Mouse (Mus musculus): ENCODE measurements around the gene Gm21836. TPM values are rescaled to one million over a fixed set of nuclear protein-coding genes. Genes with fewer than 3 reads are reported as not detected.
"Not testable (repeated sequence)": the region's sequence is repeated elsewhere in the genome, so short reads cannot be mapped to it uniquely, and the experiment has no call there.

The Gm21836 gene
- not detected in 2 replicates for polyA plus RNA-seq (2016; fragmentation: Nextera tagmentation; extraction: Ambion mirVana)

- peaks cover 21% of the 10 kb centered on the region; the same call in 1 of the 2 replicates for H3K9me3 ChIP-seq
- not testable (repeated sequence) for H3K4me1 ChIP-seq; H3K27ac ChIP-seq; H3K4me3 ChIP-seq; H3K36me3 ChIP-seq (replicated peaks); H3K27me3 ChIP-seq (ENCODE audit: poor library complexity, severe bottlenecking); DNase-seq (ENCODE audit: extremely low spot score, low spot score)
- 84% methylated on average over 2 of the region's 2 CpGs for WGBS
These were observed at the start of gene Gm21836 for GRCm38 (mm10) chr9:124493693-124494092. TSS of gene Gm21836 (minus strand) at chr9:124493793.

DNA sequence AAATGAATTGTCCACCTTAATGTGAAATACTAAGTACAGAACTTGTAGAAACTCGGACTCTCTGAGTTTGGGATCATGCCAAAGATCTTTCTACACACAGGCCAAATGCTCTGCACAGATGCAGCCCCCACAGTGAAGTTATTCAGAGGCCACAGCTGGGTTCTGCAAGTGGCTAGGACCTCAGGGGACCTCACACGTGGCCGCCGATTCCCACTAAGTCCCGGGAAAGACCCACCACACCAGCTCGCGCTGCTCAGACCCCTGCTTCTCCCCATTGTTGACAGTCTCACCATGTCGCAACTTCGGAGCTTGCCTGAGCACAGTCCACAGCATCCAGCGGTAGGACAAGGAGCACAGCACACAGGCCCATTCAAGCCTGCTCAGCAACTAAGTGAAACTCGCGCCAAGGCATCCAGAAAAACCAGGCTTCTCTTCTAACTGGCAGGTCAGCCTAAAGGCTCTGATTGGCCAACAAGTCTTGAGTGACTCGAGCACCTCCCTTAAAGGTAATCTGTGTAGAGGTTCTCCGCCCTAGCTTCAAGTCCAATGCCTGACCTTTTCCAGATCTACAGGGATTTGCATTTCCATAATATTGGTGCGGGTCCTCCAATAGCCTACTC, 13.1 kb downstream of the Gm21836 start:
- Histone ChIP-seq H3K9me3 (peaks cover 13% of the 10 kb centered on the region), H3K36me3 (replicated peaks) (peaks cover 13% of the 10 kb centered on the region)
- H3K27ac ChIP-seq; H3K4me3 ChIP-seq; H3K4me1 ChIP-seq; H3K27me3 ChIP-seq (ENCODE audit: poor library complexity, severe bottlenecking); DNase-seq (ENCODE audit: extremely low spot score, low spot score): not testable (repeated sequence)
- WGBS = 74% methylated on average over 13 of the region's 15 CpGs

GRCm38 (mm10) chr9:124478081-124478480, 15.5 kb downstream of the Gm21836 start:
- Histone ChIP-seq H3K27me3 (ENCODE audit: poor library complexity, severe bottlenecking) (no peaks in the 10 kb centered on the region), H3K4me3 (no peak overlapping the region), H3K36me3 (replicated peaks) (peaks cover 18% of the 10 kb centered on the region), H3K9me3 (peaks cover 13% of the 10 kb centered on the region), H3K27ac (no peak overlapping the region), H3K4me1 (no peaks in the 10 kb centered on the region)
- WGBS = 87% methylated on average over 3 of the region's 3 CpGs
- DNase-seq (ENCODE audit: extremely low spot score, low spot score) = no peak

GRCm38 (mm10) chr9:124476096-124476902, 17.3 kb downstream of the Gm21836 start, which contains the start of gene Ppp2r3d:
TSS of gene Ppp2r3d (minus strand) at chr9:124476898.
- no peak within 1 kb of the TSS for H3K4me3 ChIP-seq
- peaks cover 18% of the 10 kb centered on the region for H3K36me3 ChIP-seq (replicated peaks)
- H3K27ac ChIP-seq = no peak within 1 kb of the TSS
- no peaks in the 10 kb centered on the region for H3K27me3 ChIP-seq (ENCODE audit: poor library complexity, severe bottlenecking)
- no peaks in the 10 kb centered on the region for H3K4me1 ChIP-seq
- WGBS = 95% methylated on average over 22 of the region's 22 CpGs
- DNase-seq (ENCODE audit: extremely low spot score, low spot score) = no peak
- peaks cover 13% of the 10 kb centered on the region for H3K9me3 ChIP-seq

GRCm38 (mm10) chr9:124475689-124476088, 17.9 kb downstream of the Gm21836 start:
- Histone ChIP-seq H3K4me3 (no peak overlapping the region), H3K36me3 (replicated peaks) (peaks cover 18% of the 10 kb centered on the region), H3K27me3 (ENCODE audit: poor library complexity, severe bottlenecking) (no peaks in the 10 kb centered on the region), H3K9me3 (peaks cover 13% of the 10 kb centered on the region), H3K27ac (no peak overlapping the region), H3K4me1 (no peaks in the 10 kb centered on the region)
- DNase-seq (ENCODE audit: extremely low spot score, low spot score) = no peak
- WGBS = 87% methylated on average over 15 of the region's 15 CpGs

DNA sequence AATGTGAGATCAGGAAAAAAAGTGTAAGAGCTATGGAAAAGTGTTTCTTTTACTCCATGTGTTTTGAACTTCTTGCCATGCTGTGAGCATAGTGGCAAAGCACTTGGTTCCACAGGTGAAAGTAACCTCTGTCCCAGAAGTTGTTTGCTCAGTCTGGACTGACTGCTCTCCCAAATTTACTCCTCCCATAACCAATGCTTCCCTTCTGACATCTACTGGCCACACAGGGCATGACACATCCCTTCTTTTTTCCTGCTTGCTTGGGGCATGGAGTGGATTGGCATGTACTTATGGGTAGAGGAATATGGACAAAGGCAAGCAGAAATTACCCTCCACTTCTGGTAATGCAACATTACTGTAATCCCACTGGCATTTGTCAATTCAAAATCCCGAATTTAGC, 37.0 kb downstream of the Gm21836 start:
- Histone ChIP-seq H3K9me3 (no peaks in the 10 kb centered on the region), H3K27me3 (ENCODE audit: poor library complexity, severe bottlenecking) (no peaks in the 10 kb centered on the region), H3K4me3 (no peak overlapping the region), H3K36me3 (replicated peaks) (no peaks in the 10 kb centered on the region), H3K4me1 (no peaks in the 10 kb centered on the region), H3K27ac (no peak overlapping the region)
- peak; percentile 24 for DNase-seq (ENCODE audit: extremely low spot score, low spot score)
- 8% methylated on average over 1 of the region's 1 CpGs for WGBS

Other genes starting within 250 kb of the Gm21836 start
- 9.9 and 10.0 TPM in 2 replicates for gene 2010315B03Rik, start 181.1 kb downstream of the Gm21836 start, polyA plus RNA-seq (2016; fragmentation: Nextera tagmentation; extraction: Ambion mirVana)
- 111 and 116 TPM in 2 replicates for gene Ppp2r3d, start 16.9 kb downstream of the Gm21836 start, polyA plus RNA-seq (2016; fragmentation: Nextera tagmentation; extraction: Ambion mirVana)